Comparison of ENCODE assay signal across 8 mouse cellular contexts in the genomic region with DNA sequence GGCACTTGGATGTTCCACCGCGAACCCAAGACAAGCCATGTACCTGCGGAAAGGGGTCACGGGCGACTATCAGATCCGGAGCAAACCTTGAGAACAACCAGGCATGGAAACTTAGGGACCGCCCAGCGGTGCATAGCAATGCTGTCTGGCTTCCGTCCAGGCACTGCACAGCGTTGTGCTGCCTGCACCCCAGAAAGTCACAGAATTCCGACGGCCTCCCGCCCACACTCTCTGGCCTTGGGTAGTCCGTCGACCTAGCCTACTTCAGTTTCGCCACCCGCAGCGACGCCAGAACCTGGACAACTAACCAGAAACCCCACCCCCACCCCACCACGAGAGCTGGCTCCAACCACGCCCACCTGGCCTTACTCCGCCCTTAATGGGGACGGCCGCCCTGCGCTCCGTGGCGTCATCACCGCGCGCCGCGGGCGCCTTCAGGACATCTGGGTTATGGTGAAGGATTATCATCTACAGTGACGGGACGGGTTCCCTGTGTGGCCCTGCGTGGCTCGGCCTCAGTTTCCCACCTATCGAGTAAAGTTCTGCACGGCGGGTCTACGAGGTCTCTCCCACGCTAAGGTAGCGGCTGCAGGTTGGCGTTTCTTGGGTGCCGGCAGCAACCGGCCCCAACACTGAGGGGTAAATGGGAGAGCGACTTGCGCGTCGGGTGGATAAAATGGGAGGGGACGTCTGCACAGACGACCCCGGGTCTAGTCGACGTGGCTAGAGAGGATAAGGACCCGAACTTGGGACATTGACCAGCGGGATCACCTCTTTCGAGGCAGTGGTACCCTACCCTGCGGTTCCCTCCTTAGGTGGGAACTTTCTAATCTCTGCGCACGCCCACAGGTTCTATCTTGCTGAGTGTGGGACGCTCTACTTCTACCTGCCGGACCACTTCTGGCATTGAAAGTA. TPM values are rescaled to one million over a fixed set of nuclear protein-coding genes. Genes with fewer than 3 reads are reported as not detected.
DNase-seq lines count a peak whose midpoint lies in the region; ATAC-seq and TF ChIP-seq lines count a peak whose summit lies in the region.

A gene (plus strand): TSS at position 406 of the 915 bp plus-strand sequence.

- no peak for TF ChIP-seq CTCF in brain, embryonic 14.5 days (IDR thresholded peaks at IDR 0.05; ENCODE audit: borderline replicate concordance, extremely low read depth, insufficient read depth, insufficient read length)
- TF ChIP-seq CTCF in liver, embryonic 14.5 days (IDR thresholded peaks at IDR 0.05; ENCODE audit: low read depth): no peak
- no peak for TF ChIP-seq CTCF in stomach, postnatal 0 days (IDR thresholded peaks at IDR 0.05; ENCODE audit: low read depth)

- TF ChIP-seq POLR2A in brain, embryonic 14.5 days (IDR thresholded peaks at IDR 0.05; ENCODE audit: borderline replicate concordance, extremely low read depth, insufficient read depth, insufficient read length, poor library complexity, severe bottlenecking): peak; percentile 35; the same call in 1 of the 2 replicates

- peak within 1 kb of the TSS; percentile 93 for H3K4me3 ChIP-seq in erythroblast, embryonic 14.5 days (replicated peaks)
- peak within 1 kb of the TSS; percentile 85 for H3K4me3 ChIP-seq in heart, embryonic 12.5 days
- H3K4me3 ChIP-seq in liver, embryonic 14.5 days (ENCODE audit: insufficient read depth in 1 of 2, low read depth in 2 of 2, low read length in 2 of 2): peak within 1 kb of the TSS; percentile 73 to 97
- H3K4me3 ChIP-seq in neural tube, embryonic 11.5 days (ENCODE audit: low read depth, low read length): peak within 1 kb of the TSS; percentile 82
- peak within 1 kb of the TSS; percentile 85 for H3K4me3 ChIP-seq in stomach, postnatal 0 days (ENCODE audit: low read depth, low read length)

- peak within 1 kb of the TSS; percentile 88 for H3K9ac ChIP-seq in heart, embryonic 12.5 days
- H3K9ac ChIP-seq in liver, embryonic 14.5 days (replicated peaks): peak within 1 kb of the TSS; percentile 85
- H3K9ac ChIP-seq in neural tube, embryonic 11.5 days (ENCODE audit: low read length): peak within 1 kb of the TSS; percentile 73
- peak within 1 kb of the TSS; percentile 87 for H3K9ac ChIP-seq in stomach, postnatal 0 days (ENCODE audit: low read length)

- under 1% methylated on average over 63 of the region's 63 CpGs for WGBS in heart, embryonic 12.5 days
- under 1% methylated on average over 63 of the region's 63 CpGs for WGBS in liver, embryonic 14.5 days (ENCODE audit: insufficient replicate concordance)
- WGBS in neural tube, embryonic 11.5 days: under 1% methylated on average over 63 of the region's 63 CpGs
- WGBS in stomach, postnatal 0 days: under 1% methylated on average over 63 of the region's 63 CpGs

- TF ChIP-seq EP300 in liver, embryonic 14.5 days (IDR thresholded peaks at IDR 0.05; ENCODE audit: low read depth): no peak
- no peak for TF ChIP-seq EP300 in stomach, postnatal 0 days (optimal IDR thresholded peaks at IDR 0.05)

- H3K36me3 ChIP-seq in erythroblast, embryonic 14.5 days (ENCODE audit: control insufficient read depth): peaks cover 43% of the 10 kb centered on the region
- peaks cover 40% of the 10 kb centered on the region for H3K36me3 ChIP-seq in heart, embryonic 12.5 days
- peaks cover 15% of the 10 kb centered on the region for H3K36me3 ChIP-seq in liver, embryonic 14.5 days (replicated peaks; ENCODE audit: control insufficient read depth, insufficient read depth, low read depth)
- H3K36me3 ChIP-seq in neural tube, embryonic 11.5 days (ENCODE audit: control insufficient read depth, insufficient read depth, low read length): peaks cover 2% of the 10 kb centered on the region; the same call in 1 of the 2 replicates
- peaks cover 4% of the 10 kb centered on the region; the same call in 1 of the 2 replicates for H3K36me3 ChIP-seq in stomach, postnatal 0 days (ENCODE audit: control insufficient read depth, insufficient read depth, low read length)

- peaks cover 56% of the 10 kb centered on the region for H3K4me1 ChIP-seq in erythroblast, embryonic 14.5 days (ENCODE audit: control insufficient read depth)
- H3K4me1 ChIP-seq in heart, embryonic 12.5 days (replicated peaks): peaks cover 13% of the 10 kb centered on the region
- H3K4me1 ChIP-seq in liver, embryonic 14.5 days (replicated peaks; ENCODE audit: control insufficient read depth in 2 of 2, insufficient read depth in 2 of 2, low read length in 1 of 2): peaks cover 11 to 15% of the 10 kb centered on the region in 2 experiments
- H3K4me1 ChIP-seq in neural tube, embryonic 11.5 days (ENCODE audit: control insufficient read depth, insufficient read depth, low read length): peaks cover 12% of the 10 kb centered on the region
- 0 out of 2 replicates have a peak, but pooled peaks cover 2% of the 10 kb centered on the region for H3K4me1 ChIP-seq in stomach, postnatal 0 days (replicated peaks; ENCODE audit: control insufficient read depth, insufficient read depth)

- peak; percentile 93 for ATAC-seq in heart, embryonic 12.5 days (ENCODE audit: insufficient number of reproducible peaks, low FRiP score)
- ATAC-seq in liver, embryonic 14.5 days (ENCODE audit: insufficient read depth): peak; percentile 95
- peak; percentile 92 for ATAC-seq in neural tube, embryonic 11.5 days (ENCODE audit: insufficient read depth, low FRiP score, low TSS enrichment)
- ATAC-seq in stomach, postnatal 0 days (ENCODE audit: low FRiP score, low TSS enrichment): peak; percentile 94

- peak within 1 kb of the TSS; percentile 83 for H3K4me2 ChIP-seq in heart, embryonic 12.5 days
- H3K4me2 ChIP-seq in liver, embryonic 14.5 days (ENCODE audit: low read depth): peak within 1 kb of the TSS; percentile 96
- H3K4me2 ChIP-seq in neural tube, embryonic 11.5 days (ENCODE audit: low read depth): peak within 1 kb of the TSS; percentile 77
- peak within 1 kb of the TSS; percentile 82 for H3K4me2 ChIP-seq in stomach, postnatal 0 days (replicated peaks; ENCODE audit: low read depth)

- H3K27ac ChIP-seq in heart, embryonic 12.5 days (ENCODE audit: poor library complexity, severe bottlenecking): peak within 1 kb of the TSS; percentile 77
- peak within 1 kb of the TSS; percentile 70 for H3K27ac ChIP-seq in liver, embryonic 14.5 days
- no peak within 1 kb of the TSS for H3K27ac ChIP-seq in neural tube, embryonic 11.5 days (ENCODE audit: low read depth, low read length)
- peak within 1 kb of the TSS; percentile 83 for H3K27ac ChIP-seq in stomach, postnatal 0 days (replicated peaks)

- H3K9me3 ChIP-seq in erythroblast, embryonic 14.5 days (ENCODE audit: control insufficient read depth, low read length): no peaks in the 10 kb centered on the region
- H3K9me3 ChIP-seq in heart, embryonic 12.5 days (replicated peaks): no peaks in the 10 kb centered on the region
- H3K9me3 ChIP-seq in liver, embryonic 14.5 days (ENCODE audit: control insufficient read depth, low read length): no peaks in the 10 kb centered on the region
- no peaks in the 10 kb centered on the region for H3K9me3 ChIP-seq in neural tube, embryonic 11.5 days (ENCODE audit: control insufficient read depth, low read length)
- H3K9me3 ChIP-seq in stomach, postnatal 0 days (ENCODE audit: control insufficient read depth, low read length): no peaks in the 10 kb centered on the region

- peak; percentile 96 for DNase-seq in CD4-positive helper T cell, adult 2 months (ENCODE audit: low read depth, low spot score)
- DNase-seq in brain, embryonic 14.5 days (ENCODE audit: low read depth): peak; percentile 98
- DNase-seq in kidney, postnatal 10 days: peak; percentile 98
- DNase-seq in liver, embryonic 14.5 days (ENCODE audit: low read depth in 3 of 3, low spot score in 3 of 3): peak; percentile 84 to 90 (median 86)
- peak; percentile 97 for DNase-seq in neural tube, embryonic 11.5 days (ENCODE audit: low spot score)
- DNase-seq in stomach, postnatal 0 days (ENCODE audit: low spot score): peak; percentile 97

- no peaks in the 10 kb centered on the region for H3K27me3 ChIP-seq in erythroblast, embryonic 14.5 days (ENCODE audit: control insufficient read depth)
- H3K27me3 ChIP-seq in heart, embryonic 12.5 days (replicated peaks): no peaks in the 10 kb centered on the region
- H3K27me3 ChIP-seq in liver, embryonic 14.5 days (ENCODE audit: control insufficient read depth, insufficient read depth, low read length): no peaks in the 10 kb centered on the region
- no peaks in the 10 kb centered on the region for H3K27me3 ChIP-seq in neural tube, embryonic 11.5 days (ENCODE audit: control insufficient read depth, insufficient read depth, low read length)
- H3K27me3 ChIP-seq in stomach, postnatal 0 days (ENCODE audit: control insufficient read depth, insufficient read depth, low read length): no peaks in the 10 kb centered on the region

RNA-seq across cellular contexts. Expression of the gene that starts here (rescaled TPM):
- polyA plus RNA-seq in brain, embryonic 14.5 days (2012; rRNA removed): 45.5 and 58.2 TPM in 2 replicates
- 4.0 and 5.3 TPM in 2 replicates for polyA plus RNA-seq in erythroblast, embryonic 14.5 days (2012)
- 87.6 and 94.3 TPM in 2 replicates for polyA plus RNA-seq in heart, embryonic 12.5 days (2016; fragmentation: Nextera tagmentation; extraction: Ambion mirVana)
- polyA plus RNA-seq in liver, embryonic 14.5 days (2012; rRNA removed): 25.3 and 41.2 TPM in 2 replicates
- 56.8 and 59.8 TPM in 2 replicates for polyA plus RNA-seq in liver, embryonic 14.5 days (2014; fragmentation: Nextera tagmentation; extraction: Ambion mirVana)
- polyA plus RNA-seq in neural tube, embryonic 11.5 days (2014; fragmentation: Nextera tagmentation; extraction: Ambion mirVana): 91.6 and 99.3 TPM in 2 replicates
- 90.3 and 90.9 TPM in 2 replicates for polyA plus RNA-seq in stomach, postnatal 0 days (2015; fragmentation: Nextera tagmentation; extraction: Ambion mirVana)
